Mouse (Mus musculus) stomach, postnatal 0 days (tissue): ENCODE results near the gene Fxyd2.

Experiments
- CTCF ChIP-seq: IDR thresholded peaks from 2 replicates; pipeline ENCODE4 v1.5.1; 2016; ENCODE audit warnings: antibody characterized with exemption, low read depth, mild to moderate bottlenecking, moderate library complexity
- EP300 ChIP-seq: optimal IDR thresholded peaks from 2 replicates; pipeline ENCODE3; 2016; ENCODE audit warnings: antibody characterized with exemption

- TF ChIP-seq CTCF (no peak), EP300 (no peak)
These were observed 31.7 kb downstream of the Fxyd2 start for GRCm38 (mm10) chr9:45431150-45431549.
